Mouse (Mus musculus): ENCODE results near the gene Cnih3. TPM values are rescaled to one million over a fixed set of nuclear protein-coding genes. Genes with fewer than 3 reads are reported as not detected.
A peak's percentile ranks its signal among the peaks of the same experiment; 100 is the strongest.

Cnih3 gene
- polyA plus RNA-seq, 1 experiment from 2014 or later = 14.1 TPM

GRCm38 (mm10) chr1:181424922-181425321 lies 72.5 kb downstream of the Cnih3 start:
- no peak overlapping the region for H3K4me2 ChIP-seq (ENCODE audit: low read length)
- peaks cover 7% of the 10 kb centered on the region; the same call in 1 of the 2 replicates for H3K4me1 ChIP-seq (ENCODE audit: control insufficient read depth, insufficient read depth, low read depth, low read length)
- H3K27ac ChIP-seq (ENCODE audit: low read depth, low read length) = no peak overlapping the region
- WGBS = 89% methylated on average over 3 of the region's 3 CpGs
- H3K36me3 ChIP-seq (ENCODE audit: control insufficient read depth, insufficient read depth, low read length) = no peaks in the 10 kb centered on the region
- H3K4me3 ChIP-seq (ENCODE audit: low read length) = no peak overlapping the region
- H3K9me3 ChIP-seq (ENCODE audit: control insufficient read depth, low read length) = no peaks in the 10 kb centered on the region
- ATAC-seq = no peak
- H3K9ac ChIP-seq (ENCODE audit: low read depth, low read length) = no peak overlapping the region
- H3K27me3 ChIP-seq (replicated peaks; ENCODE audit: control insufficient read depth, insufficient read depth, low read length) = no peaks in the 10 kb centered on the region

GRCm38 (mm10) chr1:181425388-181425787 lies 73.0 kb downstream of the Cnih3 start:
- H3K27ac ChIP-seq (ENCODE audit: low read depth, low read length) = no peak overlapping the region
- no peaks in the 10 kb centered on the region for H3K36me3 ChIP-seq (ENCODE audit: control insufficient read depth, insufficient read depth, low read length)
- no peak for ATAC-seq
- no peak overlapping the region for H3K9ac ChIP-seq (ENCODE audit: low read depth, low read length)
- H3K4me3 ChIP-seq (ENCODE audit: low read length) = no peak overlapping the region
- no peak overlapping the region for H3K4me2 ChIP-seq (ENCODE audit: low read length)
- no peaks in the 10 kb centered on the region for H3K27me3 ChIP-seq (replicated peaks; ENCODE audit: control insufficient read depth, insufficient read depth, low read length)
- no peaks in the 10 kb centered on the region for H3K9me3 ChIP-seq (ENCODE audit: control insufficient read depth, low read length)
- H3K4me1 ChIP-seq (ENCODE audit: control insufficient read depth, insufficient read depth, low read depth, low read length) = peaks cover 3% of the 10 kb centered on the region; the same call in 1 of the 2 replicates
- 83% methylated on average over 3 of the region's 3 CpGs for WGBS

- Histone ChIP-seq H3K4me3 (ENCODE audit: low read length) (no peak overlapping the region), H3K27ac (ENCODE audit: low read depth, low read length) (no peak overlapping the region), H3K9me3 (ENCODE audit: control insufficient read depth, low read length) (no peaks in the 10 kb centered on the region), H3K36me3 (ENCODE audit: control insufficient read depth, insufficient read depth, low read length) (no peaks in the 10 kb centered on the region), H3K27me3 (replicated peaks; ENCODE audit: control insufficient read depth, insufficient read depth, low read length) (no peaks in the 10 kb centered on the region), H3K4me1 (ENCODE audit: control insufficient read depth, insufficient read depth, low read depth, low read length) (0 out of 2 replicates have a peak, but pooled peaks cover 3% of the 10 kb centered on the region), H3K4me2 (ENCODE audit: low read length) (no peak overlapping the region), H3K9ac (ENCODE audit: low read depth, low read length) (no peak overlapping the region)
- ATAC-seq = no peak
- WGBS = 81% methylated on average over 5 of the region's 5 CpGs
Measured at GRCm38 (mm10) chr1:181426406-181426805, 74.0 kb downstream of the Cnih3 start.

- Histone ChIP-seq H3K9me3 (ENCODE audit: control insufficient read depth, low read length) (no peaks in the 10 kb centered on the region; the same call in 1 of the 2 replicates), H3K36me3 (ENCODE audit: control insufficient read depth, insufficient read depth, low read length) (no peaks in the 10 kb centered on the region), H3K9ac (ENCODE audit: low read depth, low read length) (no peak overlapping the region), H3K4me1 (ENCODE audit: control insufficient read depth, insufficient read depth, low read depth, low read length) (no peaks in the 10 kb centered on the region; the same call in 1 of the 2 replicates), H3K4me3 (ENCODE audit: low read length) (no peak overlapping the region), H3K27me3 (replicated peaks; ENCODE audit: control insufficient read depth, insufficient read depth, low read length) (no peaks in the 10 kb centered on the region), H3K27ac (ENCODE audit: low read depth, low read length) (no peak overlapping the region), H3K4me2 (ENCODE audit: low read length) (no peak overlapping the region)
- no peak for ATAC-seq
- 74% methylated on average over 5 of the region's 5 CpGs for WGBS
Measured at GRCm38 (mm10) chr1:181433263-181433662, 80.8 kb downstream of the Cnih3 start.

GRCm38 (mm10) chr1:181435414-181435813 lies 83.0 kb downstream of the Cnih3 start:
- H3K4me3 ChIP-seq (ENCODE audit: low read length) = no peak overlapping the region
- no peaks in the 10 kb centered on the region; the same call in 1 of the 2 replicates for H3K9me3 ChIP-seq (ENCODE audit: control insufficient read depth, low read length)
- 75% methylated on average over 5 of the region's 5 CpGs for WGBS
- no peaks in the 10 kb centered on the region; the same call in 1 of the 2 replicates for H3K4me1 ChIP-seq (ENCODE audit: control insufficient read depth, insufficient read depth, low read depth, low read length)
- no peak overlapping the region for H3K27ac ChIP-seq (ENCODE audit: low read depth, low read length)
- no peaks in the 10 kb centered on the region for H3K36me3 ChIP-seq (ENCODE audit: control insufficient read depth, insufficient read depth, low read length)
- H3K9ac ChIP-seq (ENCODE audit: low read depth, low read length) = no peak overlapping the region
- no peak for ATAC-seq
- H3K4me2 ChIP-seq (ENCODE audit: low read length) = no peak overlapping the region
- H3K27me3 ChIP-seq (replicated peaks; ENCODE audit: control insufficient read depth, insufficient read depth, low read length) = no peaks in the 10 kb centered on the region

- H3K9me3 ChIP-seq (ENCODE audit: control insufficient read depth, low read length) = no peaks in the 10 kb centered on the region; the same call in 1 of the 2 replicates
- no peaks in the 10 kb centered on the region for H3K36me3 ChIP-seq (ENCODE audit: control insufficient read depth, insufficient read depth, low read length)
- no peak overlapping the region for H3K27ac ChIP-seq (ENCODE audit: low read depth, low read length)
- no peak overlapping the region for H3K4me3 ChIP-seq (ENCODE audit: low read length)
- H3K4me2 ChIP-seq (ENCODE audit: low read length) = no peak overlapping the region
- no peak overlapping the region for H3K9ac ChIP-seq (ENCODE audit: low read depth, low read length)
- WGBS = 78% methylated on average over 8 of the region's 8 CpGs
- H3K4me1 ChIP-seq (ENCODE audit: control insufficient read depth, insufficient read depth, low read depth, low read length) = no peaks in the 10 kb centered on the region; the same call in 1 of the 2 replicates
- no peak for ATAC-seq
- no peaks in the 10 kb centered on the region for H3K27me3 ChIP-seq (replicated peaks; ENCODE audit: control insufficient read depth, insufficient read depth, low read length)
Measured at GRCm38 (mm10) chr1:181440982-181441603, 88.7 kb downstream of the Cnih3 start.

- H3K4me1 ChIP-seq (ENCODE audit: control insufficient read depth, insufficient read depth, low read depth, low read length) = peaks cover under 1% of the 10 kb centered on the region
- ATAC-seq = no peak
- H3K36me3 ChIP-seq (ENCODE audit: control insufficient read depth, insufficient read depth, low read length) = no peaks in the 10 kb centered on the region
- no peak overlapping the region for H3K4me2 ChIP-seq (ENCODE audit: low read length)
- 79% methylated on average over 7 of the region's 7 CpGs for WGBS
- H3K9me3 ChIP-seq (ENCODE audit: control insufficient read depth, low read length) = no peaks in the 10 kb centered on the region; the same call in 1 of the 2 replicates
- no peak overlapping the region for H3K9ac ChIP-seq (ENCODE audit: low read depth, low read length)
- no peaks in the 10 kb centered on the region for H3K27me3 ChIP-seq (replicated peaks; ENCODE audit: control insufficient read depth, insufficient read depth, low read length)
- H3K27ac ChIP-seq (ENCODE audit: low read depth, low read length) = no peak overlapping the region
- no peak overlapping the region for H3K4me3 ChIP-seq (ENCODE audit: low read length)
Measured at GRCm38 (mm10) chr1:181441654-181442241, 89.3 kb downstream of the Cnih3 start.

GRCm38 (mm10) chr1:181445041-181445440 lies 92.6 kb downstream of the Cnih3 start:
- Histone ChIP-seq H3K4me3 (ENCODE audit: low read length) (no peak overlapping the region), H3K4me1 (ENCODE audit: control insufficient read depth, insufficient read depth, low read depth, low read length) (peaks cover 5% of the 10 kb centered on the region), H3K9ac (ENCODE audit: low read depth, low read length) (no peak overlapping the region), H3K27ac (ENCODE audit: low read depth, low read length) (no peak overlapping the region), H3K4me2 (ENCODE audit: low read length) (no peak overlapping the region), H3K27me3 (replicated peaks; ENCODE audit: control insufficient read depth, insufficient read depth, low read length) (no peaks in the 10 kb centered on the region), H3K9me3 (ENCODE audit: control insufficient read depth, low read length) (no peaks in the 10 kb centered on the region), H3K36me3 (ENCODE audit: control insufficient read depth, insufficient read depth, low read length) (no peaks in the 10 kb centered on the region)
- no peak for ATAC-seq
- 94% methylated on average over 5 of the region's 5 CpGs for WGBS

GRCm38 (mm10) chr1:181445630-181446257 lies 93.3 kb downstream of the Cnih3 start:
- no peak overlapping the region for H3K27ac ChIP-seq (ENCODE audit: low read depth, low read length)
- no peaks in the 10 kb centered on the region for H3K9me3 ChIP-seq (ENCODE audit: control insufficient read depth, low read length)
- peaks cover 5% of the 10 kb centered on the region for H3K4me1 ChIP-seq (ENCODE audit: control insufficient read depth, insufficient read depth, low read depth, low read length)
- no peak overlapping the region for H3K9ac ChIP-seq (ENCODE audit: low read depth, low read length)
- H3K4me2 ChIP-seq (ENCODE audit: low read length) = no peak overlapping the region
- ATAC-seq = peak; percentile 70; the same call in 1 of the 2 replicates
- no peaks in the 10 kb centered on the region for H3K36me3 ChIP-seq (ENCODE audit: control insufficient read depth, insufficient read depth, low read length)
- 55% methylated on average over 1 of the region's 1 CpGs for WGBS
- no peak overlapping the region for H3K4me3 ChIP-seq (ENCODE audit: low read length)
- H3K27me3 ChIP-seq (replicated peaks; ENCODE audit: control insufficient read depth, insufficient read depth, low read length) = no peaks in the 10 kb centered on the region

Measured in hindbrain, embryonic 16.5 days (tissue).